Mouse (Mus musculus) kidney, adult 2 months (tissue): ENCODE data around the gene Fgf2.

ENCODE experiments used
- CTCF ChIP-seq: fragments of 200-500 bp; conservative IDR thresholded peaks from 2 replicates; pipeline ENCODE4 v1.5.1; 2011; ENCODE audit warnings: low read depth, mild to moderate bottlenecking, control low read depth, low read length, moderate library complexity, mixed read lengths; ENCODE audit not compliant: insufficient read depth, insufficient read length
- POLR2A ChIP-seq: fragments of 200-500 bp; IDR thresholded peaks from one replicate; pipeline ENCODE4 v1.6.1; 2011; ENCODE audit warnings: low read depth, low read length, control low read depth

GRCm38 (mm10) chr3:37325317-37326112 is 22.6 kb upstream of the Fgf2 start:
- no peak for TF ChIP-seq CTCF
- no peak for TF ChIP-seq POLR2A
